11 mouse cellular contexts compared by ENCODE assay signal in genomic region chr8:116053043-116053442, GRCm38 (mm10).
"Had no signal": no experiment of that assay in that cellular context is flagged by ENCODE, and none has a peak within 500 bp of the region (broad histone marks: within the 10 kb centered on the region; RNA-seq: fewer than 3 reads in every experiment).

No protein-coding gene starts in this region.

- H3K27me3 ChIP-seq: liver, embryonic 15.5 days had no signal

- H3K4me1 ChIP-seq: liver, embryonic 15.5 days had no signal

- DNase-seq: kidney, postnatal 10 days; kidney, postnatal 4 days; left cerebral cortex, postnatal 4 days; lung, adult 2 months; lung, postnatal 36 days; right cerebral cortex, postnatal 14 days; thymus, postnatal 36 days had no signal

- H3K36me3 ChIP-seq: liver, embryonic 15.5 days; neural tube, embryonic 13.5 days had no signal

- H3K9ac ChIP-seq: liver, embryonic 15.5 days; neural tube, embryonic 13.5 days had no signal

- H3K4me3 ChIP-seq: liver, embryonic 15.5 days; neural tube, embryonic 13.5 days had no signal

- H3K27ac ChIP-seq: liver, embryonic 15.5 days; neural tube, embryonic 13.5 days had no signal

- H3K9me3 ChIP-seq: liver, embryonic 15.5 days; neural tube, embryonic 13.5 days had no signal

- H3K4me2 ChIP-seq: liver, embryonic 11.5 days; liver, embryonic 15.5 days; neural tube, embryonic 13.5 days had no signal

- ATAC-seq: lung, postnatal 0 days had no signal
